Mouse (Mus musculus): ENCODE data around the gene Gm28374. TPM values are rescaled to one million over a fixed set of nuclear protein-coding genes. Genes with fewer than 3 reads are reported as not detected.
"Not testable (repeated sequence)": the region's sequence is repeated elsewhere in the genome, so short reads cannot be mapped to it uniquely, and the experiment has no call there.

Gm28374 gene
- polyA plus RNA-seq (2015; fragmentation: Nextera tagmentation; extraction: Ambion mirVana) = 1.9 and 2.3 TPM in 2 replicates

- no peak within 1 kb of the TSS for H3K27ac ChIP-seq
- 88% methylated on average over 9 of the region's 9 CpGs for WGBS
- no peak for ATAC-seq (ENCODE audit: low FRiP score, low read depth)
- peaks cover 40% of the 10 kb centered on the region for H3K36me3 ChIP-seq
- H3K9me3 ChIP-seq = no peaks in the 10 kb centered on the region
- H3K4me1 ChIP-seq = peaks cover 24% of the 10 kb centered on the region
- no peak within 1 kb of the TSS for H3K4me3 ChIP-seq
- H3K9ac ChIP-seq = no peak within 1 kb of the TSS
- H3K4me2 ChIP-seq (replicated peaks) = peak within 1 kb of the TSS; percentile 89; the same call in 1 of the 2 replicates
- H3K27me3 ChIP-seq = no peaks in the 10 kb centered on the region
These were observed at the start of gene Gm28374 for GRCm38 (mm10) chr19:6082156-6082555. Gene Gm28374 (minus strand): TSS chr19:6082256.

GRCm38 (mm10) chr19:6130414-6131128, 48.5 kb upstream of the Gm28374 start:
- ATAC-seq (ENCODE audit: low FRiP score, low read depth); H3K9me3 ChIP-seq; H3K27me3 ChIP-seq; H3K9ac ChIP-seq; H3K4me3 ChIP-seq; H3K4me2 ChIP-seq (replicated peaks); H3K27ac ChIP-seq; H3K4me1 ChIP-seq: not testable (repeated sequence)
- WGBS = 73% methylated on average over 7 of the region's 7 CpGs
- peaks cover 19% of the 10 kb centered on the region for H3K36me3 ChIP-seq

GRCm38 (mm10) chr19:6127760-6128341, 45.8 kb upstream of the Gm28374 start, which contains the start of gene Snx15:
Gene Snx15 (minus strand): TSS chr19:6128304.
- H3K4me2 ChIP-seq (replicated peaks) = peak within 1 kb of the TSS; percentile 63
- no peaks in the 10 kb centered on the region for H3K9me3 ChIP-seq
- peaks cover 4% of the 10 kb centered on the region; the same call in 1 of the 2 replicates for H3K4me1 ChIP-seq
- peak within 1 kb of the TSS; percentile 61 for H3K4me3 ChIP-seq
- H3K27ac ChIP-seq = peak within 1 kb of the TSS; percentile 83
- H3K27me3 ChIP-seq = no peaks in the 10 kb centered on the region
- under 1% methylated on average over 32 of the region's 32 CpGs for WGBS
- H3K36me3 ChIP-seq = no peaks in the 10 kb centered on the region; the same call in 1 of the 2 replicates
- peak within 1 kb of the TSS; percentile 73 for H3K9ac ChIP-seq
- peak; percentile 92 for ATAC-seq (ENCODE audit: low FRiP score, low read depth)

GRCm38 (mm10) chr19:6126789-6127580, 44.9 kb upstream of the Gm28374 start:
- H3K27me3 ChIP-seq = no peaks in the 10 kb centered on the region
- no peaks in the 10 kb centered on the region for H3K9me3 ChIP-seq
- peak overlapping the region; percentile 61 for H3K4me3 ChIP-seq
- no peak for ATAC-seq (ENCODE audit: low FRiP score, low read depth)
- H3K9ac ChIP-seq = peak overlapping the region; percentile 73; the same call in 1 of the 2 replicates
- peaks cover 4% of the 10 kb centered on the region; the same call in 1 of the 2 replicates for H3K4me1 ChIP-seq
- 74% methylated on average over 10 of the region's 10 CpGs for WGBS
- peak overlapping the region; percentile 63 for H3K4me2 ChIP-seq (replicated peaks)
- no peak overlapping the region for H3K27ac ChIP-seq
- peaks cover 1% of the 10 kb centered on the region; the same call in 1 of the 2 replicates for H3K36me3 ChIP-seq

GRCm38 (mm10) chr19:6126289-6126688, 44.2 kb upstream of the Gm28374 start:
- H3K9me3 ChIP-seq = no peaks in the 10 kb centered on the region
- H3K4me1 ChIP-seq = peaks cover 4% of the 10 kb centered on the region; the same call in 1 of the 2 replicates
- H3K4me3 ChIP-seq = no peak overlapping the region
- H3K9ac ChIP-seq = no peak overlapping the region
- no peaks in the 10 kb centered on the region for H3K27me3 ChIP-seq
- no peak overlapping the region for H3K27ac ChIP-seq
- 26% methylated on average over 4 of the region's 4 CpGs for WGBS
- peaks cover 8% of the 10 kb centered on the region; the same call in 1 of the 2 replicates for H3K36me3 ChIP-seq
- no peak overlapping the region for H3K4me2 ChIP-seq (replicated peaks)
- ATAC-seq (ENCODE audit: low FRiP score, low read depth) = no peak

- Histone ChIP-seq H3K4me1 (peaks cover 4% of the 10 kb centered on the region; the same call in 1 of the 2 replicates), H3K4me2 (replicated peaks) (no peak overlapping the region), H3K9me3 (no peaks in the 10 kb centered on the region), H3K4me3 (no peak overlapping the region), H3K27ac (no peak overlapping the region), H3K36me3 (peaks cover 13% of the 10 kb centered on the region), H3K9ac (no peak overlapping the region), H3K27me3 (no peaks in the 10 kb centered on the region)
- ATAC-seq (ENCODE audit: low FRiP score, low read depth) = no peak
- 72% methylated on average over 2 of the region's 2 CpGs for WGBS
These were observed 42.8 kb upstream of the Gm28374 start for GRCm38 (mm10) chr19:6124898-6125297.

GRCm38 (mm10) chr19:6123330-6123729, 41.3 kb upstream of the Gm28374 start:
- no peak overlapping the region for H3K27ac ChIP-seq
- no peak overlapping the region for H3K4me3 ChIP-seq
- ATAC-seq (ENCODE audit: low FRiP score, low read depth) = no peak
- 65% methylated on average over 8 of the region's 8 CpGs for WGBS
- H3K9ac ChIP-seq = no peak overlapping the region
- H3K9me3 ChIP-seq = no peaks in the 10 kb centered on the region
- no peaks in the 10 kb centered on the region for H3K27me3 ChIP-seq
- no peak overlapping the region for H3K4me2 ChIP-seq (replicated peaks)
- peaks cover 13% of the 10 kb centered on the region for H3K36me3 ChIP-seq
- peaks cover 10% of the 10 kb centered on the region for H3K4me1 ChIP-seq

GRCm38 (mm10) chr19:6121761-6122160, 39.7 kb upstream of the Gm28374 start:
- Histone ChIP-seq H3K4me3 (no peak overlapping the region), H3K9ac (no peak overlapping the region), H3K4me2 (replicated peaks) (no peak overlapping the region), H3K27me3 (no peaks in the 10 kb centered on the region), H3K36me3 (peaks cover 13% of the 10 kb centered on the region), H3K27ac (no peak overlapping the region), H3K9me3 (no peaks in the 10 kb centered on the region), H3K4me1 (peaks cover 19% of the 10 kb centered on the region)
- no peak for ATAC-seq (ENCODE audit: low FRiP score, low read depth)
- 24% methylated on average over 19 of the region's 19 CpGs for WGBS

GRCm38 (mm10) chr19:6118677-6119185, 36.7 kb upstream of the Gm28374 start:
- Histone ChIP-seq H3K9me3 (no peaks in the 10 kb centered on the region), H3K4me2 (replicated peaks) (peak overlapping the region; percentile 90), H3K4me1 (peaks cover 23% of the 10 kb centered on the region), H3K27me3 (no peaks in the 10 kb centered on the region), H3K4me3 (peak overlapping the region; percentile 90), H3K36me3 (peaks cover 40% of the 10 kb centered on the region), H3K27ac (peak overlapping the region; percentile 95), H3K9ac (peak overlapping the region; percentile 91)
- under 1% methylated on average over 8 of the region's 8 CpGs for WGBS
- ATAC-seq (ENCODE audit: low FRiP score, low read depth) = peak; percentile 28

GRCm38 (mm10) chr19:6117986-6118676, 36.1 kb upstream of the Gm28374 start, which contains the start of gene Sac3d1:
Gene Sac3d1 (minus strand): TSS chr19:6118650.
- H3K4me1 ChIP-seq = peaks cover 23% of the 10 kb centered on the region
- H3K4me3 ChIP-seq = peak within 1 kb of the TSS; percentile 90
- peak within 1 kb of the TSS; percentile 95 for H3K27ac ChIP-seq
- peak; percentile 88 for ATAC-seq (ENCODE audit: low FRiP score, low read depth)
- H3K4me2 ChIP-seq (replicated peaks) = peak within 1 kb of the TSS; percentile 90
- under 1% methylated on average over 77 of the region's 77 CpGs for WGBS
- H3K27me3 ChIP-seq = no peaks in the 10 kb centered on the region
- peaks cover 41% of the 10 kb centered on the region for H3K36me3 ChIP-seq
- peak within 1 kb of the TSS; percentile 91 for H3K9ac ChIP-seq
- no peaks in the 10 kb centered on the region for H3K9me3 ChIP-seq

- Histone ChIP-seq H3K4me1 (peaks cover 23% of the 10 kb centered on the region), H3K4me2 (replicated peaks) (peak overlapping the region; percentile 90), H3K9ac (peak overlapping the region; percentile 91), H3K4me3 (peak overlapping the region; percentile 90), H3K9me3 (no peaks in the 10 kb centered on the region), H3K27me3 (no peaks in the 10 kb centered on the region), H3K27ac (peak overlapping the region; percentile 95), H3K36me3 (peaks cover 47% of the 10 kb centered on the region)
- 4% methylated on average over 32 of the region's 32 CpGs for WGBS
- no peak; the same call in 1 of the 2 replicates for ATAC-seq (ENCODE audit: low FRiP score, low read depth)
These were observed 35.4 kb upstream of the Gm28374 start for GRCm38 (mm10) chr19:6117346-6117985.
